In the genomic region with DNA sequence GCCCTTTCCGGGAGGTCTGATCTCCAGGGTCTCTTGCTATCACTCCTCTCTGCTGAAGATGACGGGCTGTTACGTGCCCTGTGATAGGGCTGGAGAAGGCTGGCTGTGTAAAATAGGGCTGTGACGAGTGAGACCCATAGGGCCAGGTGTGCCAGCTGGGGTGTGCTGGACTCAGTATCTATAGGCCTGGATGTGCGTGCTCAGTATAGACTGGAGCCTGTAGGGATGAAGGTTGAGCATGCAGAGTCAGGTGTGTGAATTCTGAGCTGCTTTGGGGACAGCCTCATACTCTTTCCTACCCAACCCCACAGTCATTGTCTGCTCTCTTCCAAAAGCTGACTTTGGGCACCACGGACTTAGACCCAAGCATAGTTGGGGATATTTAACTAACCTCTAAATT, we compare ENCODE assay signal across 18 mouse cellular contexts. TPM values are rescaled to one million over a fixed set of nuclear protein-coding genes. Genes with fewer than 3 reads are reported as not detected.
DNase-seq lines count a peak whose midpoint lies in the region; ATAC-seq and TF ChIP-seq lines count a peak whose summit lies in the region.
"Had no signal": no experiment of that assay in that cellular context is flagged by ENCODE, and none has a peak within 500 bp of the region (broad histone marks: within the 10 kb centered on the region; RNA-seq: fewer than 3 reads in every experiment).

No protein-coding gene starts in this region.

- DNase-seq in midbrain, embryonic 14.5 days = no peak
- no peak for DNase-seq in embryonic facial prominence, embryonic 14.5 days (ENCODE audit: low spot score)
- no peak for DNase-seq in limb, embryonic 14.5 days (ENCODE audit: low spot score)
- no peak for DNase-seq in spleen, postnatal 36 days (ENCODE audit: low spot score in 2 of 2)
- DNase-seq: adrenal gland, postnatal 14 days; cerebellum, adult 11-12 months; cerebellum, postnatal 36 days; kidney, adult 18-20 months; kidney, postnatal 4 days; right cerebral cortex, postnatal 25 days had no signal

- peaks cover 2% of the 10 kb centered on the region for H3K4me1 ChIP-seq in heart, embryonic 15.5 days (replicated peaks)
- peaks cover 12% of the 10 kb centered on the region for H3K4me1 ChIP-seq in heart, embryonic 12.5 days (replicated peaks)
- H3K4me1 ChIP-seq in midbrain, embryonic 13.5 days (replicated peaks) = peaks cover 18% of the 10 kb centered on the region
- peaks cover 10% of the 10 kb centered on the region for H3K4me1 ChIP-seq in midbrain, embryonic 14.5 days (ENCODE audit: control insufficient read depth, insufficient read depth, low read length)
- H3K4me1 ChIP-seq in embryonic facial prominence, embryonic 14.5 days (ENCODE audit: control insufficient read depth, insufficient read depth, low read length) = peaks cover 12% of the 10 kb centered on the region
- peaks cover 8% of the 10 kb centered on the region for H3K4me1 ChIP-seq in limb, embryonic 14.5 days (ENCODE audit: control insufficient read depth, insufficient read depth, low read length)

- TF ChIP-seq POLR2A in limb, embryonic 14.5 days (IDR thresholded peaks at IDR 0.05; ENCODE audit: borderline replicate concordance, extremely low read depth, insufficient read depth, insufficient read length) = no peak

- H3K9me3 ChIP-seq in heart, embryonic 15.5 days (replicated peaks) = no peaks in the 10 kb centered on the region
- no peaks in the 10 kb centered on the region; the same call in 1 of the 2 replicates for H3K9me3 ChIP-seq in heart, embryonic 12.5 days (replicated peaks)
- H3K9me3 ChIP-seq in midbrain, embryonic 13.5 days = no peaks in the 10 kb centered on the region
- H3K9me3 ChIP-seq in midbrain, embryonic 14.5 days (ENCODE audit: control insufficient read depth, low read length) = no peaks in the 10 kb centered on the region
- H3K9me3 ChIP-seq in embryonic facial prominence, embryonic 14.5 days (ENCODE audit: control insufficient read depth, low read length) = 0 out of 2 replicates have a peak, but pooled peaks cover 5% of the 10 kb centered on the region
- no peaks in the 10 kb centered on the region; the same call in 1 of the 2 replicates for H3K9me3 ChIP-seq in limb, embryonic 14.5 days (ENCODE audit: control insufficient read depth, low read length)

- H3K27ac ChIP-seq in heart, embryonic 15.5 days = 0 out of 2 replicates have a peak overlapping the region, but pooled peaks have one; percentile 6
- H3K27ac ChIP-seq in heart, embryonic 12.5 days (ENCODE audit: poor library complexity, severe bottlenecking) = no peak overlapping the region
- H3K27ac ChIP-seq in midbrain, embryonic 13.5 days = peak overlapping the region; percentile 51; the same call in 1 of the 2 replicates
- no peak overlapping the region for H3K27ac ChIP-seq in midbrain, embryonic 14.5 days (replicated peaks; ENCODE audit: low read depth, low read length)
- peak overlapping the region; percentile 81 for H3K27ac ChIP-seq in embryonic facial prominence, embryonic 14.5 days (replicated peaks; ENCODE audit: low read depth, low read length)
- H3K27ac ChIP-seq in limb, embryonic 14.5 days (replicated peaks; ENCODE audit: low read depth, low read length) = peak overlapping the region; percentile 70; the same call in 1 of the 2 replicates
- H3K27ac ChIP-seq: liver, embryonic 14.5 days; stomach, postnatal 0 days had no signal

- H3K27me3 ChIP-seq in heart, embryonic 15.5 days = no peaks in the 10 kb centered on the region
- no peaks in the 10 kb centered on the region for H3K27me3 ChIP-seq in heart, embryonic 12.5 days (replicated peaks)
- H3K27me3 ChIP-seq in midbrain, embryonic 13.5 days = no peaks in the 10 kb centered on the region
- no peaks in the 10 kb centered on the region for H3K27me3 ChIP-seq in midbrain, embryonic 14.5 days (ENCODE audit: control insufficient read depth, insufficient read depth, low read length)
- no peaks in the 10 kb centered on the region for H3K27me3 ChIP-seq in embryonic facial prominence, embryonic 14.5 days (replicated peaks; ENCODE audit: control insufficient read depth, insufficient read depth, low read length)
- no peaks in the 10 kb centered on the region for H3K27me3 ChIP-seq in limb, embryonic 14.5 days (ENCODE audit: control insufficient read depth, insufficient read depth, low read length)
- H3K27me3 ChIP-seq: Patski had no signal

- ATAC-seq in heart, embryonic 15.5 days (replicated peaks; ENCODE audit: insufficient number of reproducible peaks, insufficient read depth, low FRiP score, low read depth) = no peak
- ATAC-seq in heart, embryonic 12.5 days (ENCODE audit: insufficient number of reproducible peaks, low FRiP score) = no peak
- peak; percentile 50; the same call in 1 of the 2 replicates for ATAC-seq in midbrain, embryonic 13.5 days
- no peak for ATAC-seq in midbrain, embryonic 14.5 days (ENCODE audit: low FRiP score, low TSS enrichment)
- peak; percentile 31; the same call in 1 of the 2 replicates for ATAC-seq in embryonic facial prominence, embryonic 14.5 days (ENCODE audit: low read depth)
- no peak for ATAC-seq in limb, embryonic 14.5 days (ENCODE audit: low FRiP score, low read depth)
- ATAC-seq: activated CD4-positive, CD25-positive, alpha-beta regulatory T cell, adult 4 months; forebrain, embryonic 16.5 days; Patski had no signal

- H3K4me3 ChIP-seq in heart, embryonic 15.5 days = no peak overlapping the region
- H3K4me3 ChIP-seq in heart, embryonic 12.5 days = no peak overlapping the region
- no peak overlapping the region for H3K4me3 ChIP-seq in midbrain, embryonic 13.5 days (replicated peaks)
- no peak overlapping the region for H3K4me3 ChIP-seq in midbrain, embryonic 14.5 days (replicated peaks; ENCODE audit: low read depth, low read length)
- no peak overlapping the region for H3K4me3 ChIP-seq in embryonic facial prominence, embryonic 14.5 days (ENCODE audit: low read depth, low read length)
- no peak overlapping the region for H3K4me3 ChIP-seq in limb, embryonic 14.5 days (replicated peaks; ENCODE audit: low read length)

- WGBS in heart, embryonic 15.5 days = 64% methylated on average over 6 of the region's 6 CpGs
- WGBS in heart, embryonic 12.5 days = 50% methylated on average over 6 of the region's 6 CpGs
- whole genome bisulfite sequencing in midbrain, embryonic 13.5 days = 42% methylated on average over 6 of the region's 6 CpGs
- WGBS in midbrain, embryonic 14.5 days = 50% methylated on average over 6 of the region's 6 CpGs
- WGBS in embryonic facial prominence, embryonic 14.5 days = 44% methylated on average over 6 of the region's 6 CpGs
- 69% methylated on average over 6 of the region's 6 CpGs for WGBS in limb, embryonic 14.5 days

- no peak overlapping the region for H3K4me2 ChIP-seq in heart, embryonic 15.5 days
- no peak overlapping the region for H3K4me2 ChIP-seq in heart, embryonic 12.5 days
- no peak overlapping the region for H3K4me2 ChIP-seq in midbrain, embryonic 13.5 days (replicated peaks)
- no peak overlapping the region for H3K4me2 ChIP-seq in midbrain, embryonic 14.5 days (ENCODE audit: low read length)
- H3K4me2 ChIP-seq in embryonic facial prominence, embryonic 14.5 days (ENCODE audit: low read depth, low read length) = no peak overlapping the region
- H3K4me2 ChIP-seq in limb, embryonic 14.5 days (replicated peaks; ENCODE audit: low read depth, low read length, severe bottlenecking) = no peak overlapping the region

- H3K9ac ChIP-seq in heart, embryonic 15.5 days = no peak overlapping the region
- H3K9ac ChIP-seq in heart, embryonic 12.5 days = no peak overlapping the region
- no peak overlapping the region for H3K9ac ChIP-seq in midbrain, embryonic 13.5 days (replicated peaks)
- H3K9ac ChIP-seq in midbrain, embryonic 14.5 days (replicated peaks; ENCODE audit: low read length) = no peak overlapping the region
- no peak overlapping the region for H3K9ac ChIP-seq in embryonic facial prominence, embryonic 14.5 days (ENCODE audit: low read depth, low read length)
- no peak overlapping the region for H3K9ac ChIP-seq in limb, embryonic 14.5 days (ENCODE audit: low read depth, low read length, severe bottlenecking)
- H3K9ac ChIP-seq: liver, embryonic 14.5 days had no signal

- H3K36me3 ChIP-seq in heart, embryonic 15.5 days = no peaks in the 10 kb centered on the region
- H3K36me3 ChIP-seq in heart, embryonic 12.5 days = peaks cover 3% of the 10 kb centered on the region; the same call in 1 of the 2 replicates
- no peaks in the 10 kb centered on the region for H3K36me3 ChIP-seq in midbrain, embryonic 13.5 days
- no peaks in the 10 kb centered on the region for H3K36me3 ChIP-seq in midbrain, embryonic 14.5 days (ENCODE audit: control insufficient read depth, insufficient read depth, low read length)
- H3K36me3 ChIP-seq in embryonic facial prominence, embryonic 14.5 days (ENCODE audit: control insufficient read depth, insufficient read depth, low read length) = no peaks in the 10 kb centered on the region
- H3K36me3 ChIP-seq in limb, embryonic 14.5 days (ENCODE audit: control insufficient read depth, insufficient read depth, low read length) = no peaks in the 10 kb centered on the region

RNA-seq across cellular contexts. Expression of a gene that starts 27.4 kb away (rescaled TPM):
- polyA plus RNA-seq in heart, embryonic 15.5 days (2015; fragmentation: Nextera tagmentation; extraction: Ambion mirVana) = 31.5 and 47.7 TPM in 2 replicates
- 16.0 and 19.4 TPM in 2 replicates for polyA plus RNA-seq in heart, embryonic 12.5 days (2016; fragmentation: Nextera tagmentation; extraction: Ambion mirVana)
- 6.8 and 6.9 TPM in 2 replicates for polyA plus RNA-seq in midbrain, embryonic 13.5 days (2015; fragmentation: Nextera tagmentation; extraction: Ambion mirVana)
- polyA plus RNA-seq in midbrain, embryonic 14.5 days (2014; fragmentation: Nextera tagmentation; extraction: Ambion mirVana) = 6.9 and 8.4 TPM in 2 replicates
- polyA plus RNA-seq in embryonic facial prominence, embryonic 14.5 days (2014; fragmentation: Nextera tagmentation; extraction: Ambion mirVana) = 91.2 and 97.2 TPM in 2 replicates
- 81.1 and 107 TPM in 2 replicates for polyA plus RNA-seq in limb, embryonic 14.5 days (2012; rRNA removed)
- 99.9 and 103 TPM in 2 replicates for polyA plus RNA-seq in limb, embryonic 14.5 days (2014; fragmentation: Nextera tagmentation; extraction: Ambion mirVana)
- polyA plus RNA-seq: activated CD4-positive, CD25-positive, alpha-beta regulatory T cell, adult 4 months had no signal

RNA-seq across cellular contexts. Expression of a gene that starts 37.5 kb away (rescaled TPM):
- polyA plus RNA-seq in heart, embryonic 15.5 days (2015; fragmentation: Nextera tagmentation; extraction: Ambion mirVana) = 116 and 145 TPM in 2 replicates
- polyA plus RNA-seq in heart, embryonic 12.5 days (2016; fragmentation: Nextera tagmentation; extraction: Ambion mirVana) = 128 and 135 TPM in 2 replicates
- 161 and 173 TPM in 2 replicates for polyA plus RNA-seq in midbrain, embryonic 13.5 days (2015; fragmentation: Nextera tagmentation; extraction: Ambion mirVana)
- 203 and 208 TPM in 2 replicates for polyA plus RNA-seq in midbrain, embryonic 14.5 days (2014; fragmentation: Nextera tagmentation; extraction: Ambion mirVana)
- polyA plus RNA-seq in embryonic facial prominence, embryonic 14.5 days (2014; fragmentation: Nextera tagmentation; extraction: Ambion mirVana) = 148 and 155 TPM in 2 replicates
- 95.7 and 106 TPM in 2 replicates for polyA plus RNA-seq in limb, embryonic 14.5 days (2012; rRNA removed)
- 156 and 157 TPM in 2 replicates for polyA plus RNA-seq in limb, embryonic 14.5 days (2014; fragmentation: Nextera tagmentation; extraction: Ambion mirVana)

RNA-seq across cellular contexts. Expression of a gene that starts 55.8 kb away (rescaled TPM):
- 19.5 and 25.7 TPM in 2 replicates for polyA plus RNA-seq in heart, embryonic 15.5 days (2015; fragmentation: Nextera tagmentation; extraction: Ambion mirVana)
- 23.5 and 24.1 TPM in 2 replicates for polyA plus RNA-seq in heart, embryonic 12.5 days (2016; fragmentation: Nextera tagmentation; extraction: Ambion mirVana)
- 47.8 and 50.9 TPM in 2 replicates for polyA plus RNA-seq in midbrain, embryonic 13.5 days (2015; fragmentation: Nextera tagmentation; extraction: Ambion mirVana)
- 43.2 and 45.6 TPM in 2 replicates for polyA plus RNA-seq in midbrain, embryonic 14.5 days (2014; fragmentation: Nextera tagmentation; extraction: Ambion mirVana)
- polyA plus RNA-seq in embryonic facial prominence, embryonic 14.5 days (2014; fragmentation: Nextera tagmentation; extraction: Ambion mirVana) = 36.8 and 43.2 TPM in 2 replicates
- polyA plus RNA-seq in limb, embryonic 14.5 days (2012; rRNA removed) = 37.9 and 47.7 TPM in 2 replicates
- 38.2 and 45.3 TPM in 2 replicates for polyA plus RNA-seq in limb, embryonic 14.5 days (2014; fragmentation: Nextera tagmentation; extraction: Ambion mirVana)

RNA-seq across cellular contexts. Expression of a gene that starts 58.0 kb away (rescaled TPM):
- polyA plus RNA-seq in heart, embryonic 15.5 days (2015; fragmentation: Nextera tagmentation; extraction: Ambion mirVana) = 0.26 and 0.36 TPM in 2 replicates
- polyA plus RNA-seq in heart, embryonic 12.5 days (2016; fragmentation: Nextera tagmentation; extraction: Ambion mirVana) = 0.04 and 0.05 TPM in 2 replicates
- polyA plus RNA-seq in midbrain, embryonic 13.5 days (2015; fragmentation: Nextera tagmentation; extraction: Ambion mirVana) = 0.55 and 1.5 TPM in 2 replicates
- 0.20 and 0.59 TPM in 2 replicates for polyA plus RNA-seq in midbrain, embryonic 14.5 days (2014; fragmentation: Nextera tagmentation; extraction: Ambion mirVana)
- 3.5 and 3.8 TPM in 2 replicates for polyA plus RNA-seq in embryonic facial prominence, embryonic 14.5 days (2014; fragmentation: Nextera tagmentation; extraction: Ambion mirVana)
- polyA plus RNA-seq in limb, embryonic 14.5 days (2012; rRNA removed) = 2.2 TPM in 2 replicates
- polyA plus RNA-seq in limb, embryonic 14.5 days (2014; fragmentation: Nextera tagmentation; extraction: Ambion mirVana) = 2.6 and 2.9 TPM in 2 replicates
- polyA plus RNA-seq: activated CD4-positive, CD25-positive, alpha-beta regulatory T cell, adult 4 months had no signal

Comparison
In these comparisons a context has a peak if more than half of its experiments do, and no peak if none do; other contexts are left out.
1. ATAC-seq: peak in midbrain, embryonic 13.5 days (single experiment) and embryonic facial prominence, embryonic 14.5 days (single experiment); none in heart, embryonic 15.5 days (single experiment), heart, embryonic 12.5 days (single experiment), midbrain, embryonic 14.5 days (single experiment) and limb, embryonic 14.5 days (single experiment).
2. H3K27ac ChIP-seq: peak in heart, embryonic 15.5 days (single experiment), midbrain, embryonic 13.5 days (single experiment), embryonic facial prominence, embryonic 14.5 days (single experiment) and limb, embryonic 14.5 days (single experiment); none in heart, embryonic 12.5 days (single experiment) and midbrain, embryonic 14.5 days (single experiment).